Mouse (Mus musculus) neural tube, embryonic 15.5 days (tissue): ENCODE data around the gene Slc35a3. TPM values are rescaled to one million over a fixed set of nuclear protein-coding genes. Genes with fewer than 3 reads are reported as not detected.

Experiments used
- ATAC-seq: fragments of 200-750 bp; cut with Nextera tagmentation; 2 replicates; pipeline ENCODE4 v1.8.0; 2017; ENCODE audit warnings: mild to moderate bottlenecking, moderate TSS enrichment, moderate library complexity; ENCODE audit not compliant: low FRiP score
- H3K27ac ChIP-seq: fragments of 300-500 bp; sonication (generic); replicated peaks from 2 replicates; pipeline ENCODE4 v1.5.1; 2015; ENCODE audit warnings: mild to moderate bottlenecking, inconsistent platforms
- H3K27me3 ChIP-seq: fragments of 300-500 bp; sonication (generic); replicated peaks from 2 replicates; pipeline ENCODE4 v1.6.1; 2015; ENCODE audit warnings: inconsistent platforms
- H3K36me3 ChIP-seq: fragments of 300-500 bp; sonication (generic); 2 replicates; pipeline ENCODE4 v1.6.1; 2015; ENCODE audit warnings: inconsistent platforms
- H3K4me1 ChIP-seq: fragments of 300-500 bp; sonication (generic); 2 replicates; pipeline ENCODE4 v1.6.1; 2015; ENCODE audit warnings: inconsistent platforms
- H3K4me2 ChIP-seq: fragments of 300-500 bp; sonication (generic); 2 replicates; pipeline ENCODE4 v1.6.1; 2015; ENCODE audit warnings: inconsistent platforms, mild to moderate bottlenecking, moderate library complexity
- H3K4me3 ChIP-seq: fragments of 300-500 bp; sonication (generic); replicated peaks from 2 replicates; pipeline ENCODE4 v1.5.1; 2015; ENCODE audit warnings: mild to moderate bottlenecking, inconsistent platforms
- H3K9ac ChIP-seq: fragments of 300-500 bp; sonication (generic); replicated peaks from 2 replicates; pipeline ENCODE4 v1.6.1; 2015; ENCODE audit warnings: mild to moderate bottlenecking, inconsistent platforms
- H3K9me3 ChIP-seq: fragments of 300-500 bp; sonication (generic); replicated peaks from 2 replicates; pipeline ENCODE4 v1.6.1; 2016; ENCODE audit warnings: inconsistent platforms
- WGBS: fragments of 180-500 bp; shearing (Covaris S2); methylation state at CpG from one replicate; pipeline ENCODE4 v1.1.7; 2015; ENCODE audit warnings: mixed read lengths; 5-methylcytosine and 5-hydroxymethylcytosine counted together
- polyA plus RNA-seq: library from polyadenylated mRNA; unstranded; fragments of >200 nt; fragmentation: Nextera tagmentation; extraction: Ambion mirVana; gene quantifications from 2 replicates; pipeline ENCODE4 v1.2.1, GENCODE M21; 2015

The Slc35a3 gene
- polyA plus RNA-seq, 1 experiment from 2014 or later: 7.8 TPM

- Histone ChIP-seq H3K27me3 (no peaks in the 10 kb centered on the region), H3K27ac (no peak overlapping the region), H3K4me2 (no peak overlapping the region), H3K36me3 (no peaks in the 10 kb centered on the region), H3K9me3 (no peaks in the 10 kb centered on the region), H3K4me1 (no peaks in the 10 kb centered on the region), H3K9ac (no peak overlapping the region), H3K4me3 (no peak overlapping the region)
- 58% methylated on average over 10 of the region's 10 CpGs for WGBS
- ATAC-seq: no peak
These were observed 11.2 kb upstream of the Slc35a3 start for GRCm38 (mm10) chr3:116723496-116724481.

GRCm38 (mm10) chr3:116722980-116723379 is 10.3 kb upstream of the Slc35a3 start:
- no peak for ATAC-seq
- Histone ChIP-seq H3K4me3 (no peak overlapping the region), H3K9me3 (no peaks in the 10 kb centered on the region), H3K4me2 (no peak overlapping the region), H3K27ac (no peak overlapping the region), H3K27me3 (no peaks in the 10 kb centered on the region), H3K9ac (no peak overlapping the region), H3K36me3 (no peaks in the 10 kb centered on the region), H3K4me1 (no peaks in the 10 kb centered on the region)
- 84% methylated on average over 4 of the region's 4 CpGs for WGBS

- no peaks in the 10 kb centered on the region for H3K36me3 ChIP-seq
- no peak overlapping the region for H3K9ac ChIP-seq
- ATAC-seq: no peak
- no peak overlapping the region for H3K4me2 ChIP-seq
- WGBS: 64% methylated on average over 3 of the region's 3 CpGs
- no peaks in the 10 kb centered on the region for H3K27me3 ChIP-seq
- H3K9me3 ChIP-seq: no peaks in the 10 kb centered on the region
- no peak overlapping the region for H3K27ac ChIP-seq
- H3K4me1 ChIP-seq: no peaks in the 10 kb centered on the region
- H3K4me3 ChIP-seq: no peak overlapping the region
These were observed 6.3 kb upstream of the Slc35a3 start for GRCm38 (mm10) chr3:116718951-116719350.

GRCm38 (mm10) chr3:116713031-116713430 is 400 bp upstream of the Slc35a3 start:
- Histone ChIP-seq H3K4me1 (peaks cover 16% of the 10 kb centered on the region), H3K36me3 (no peaks in the 10 kb centered on the region), H3K27me3 (0 out of 2 replicates have a peak, but pooled peaks cover 4% of the 10 kb centered on the region), H3K4me3 (peak overlapping the region; percentile 85), H3K9me3 (no peaks in the 10 kb centered on the region), H3K4me2 (peak overlapping the region; percentile 86), H3K27ac (no peak overlapping the region), H3K9ac (peak overlapping the region; percentile 81)
- ATAC-seq: no peak
- WGBS: 34% methylated on average over 5 of the region's 5 CpGs

GRCm38 (mm10) chr3:116711624-116712435 is 801 bp downstream of the Slc35a3 start:
- WGBS: under 1% methylated on average over 80 of the region's 85 CpGs
- H3K4me2 ChIP-seq: peak overlapping the region; percentile 86
- H3K9me3 ChIP-seq: no peaks in the 10 kb centered on the region
- peak overlapping the region; percentile 85 for H3K4me3 ChIP-seq
- H3K4me1 ChIP-seq: peaks cover 16% of the 10 kb centered on the region
- peak overlapping the region; percentile 72 for H3K27ac ChIP-seq
- H3K9ac ChIP-seq: peak overlapping the region; percentile 81
- ATAC-seq: peak; percentile 95
- H3K27me3 ChIP-seq: 0 out of 2 replicates have a peak, but pooled peaks cover 4% of the 10 kb centered on the region
- H3K36me3 ChIP-seq: 0 out of 2 replicates have a peak, but pooled peaks cover 3% of the 10 kb centered on the region

- Histone ChIP-seq H3K36me3 (peaks cover 3% of the 10 kb centered on the region; the same call in 1 of the 2 replicates), H3K4me3 (peak overlapping the region; percentile 85), H3K9me3 (no peaks in the 10 kb centered on the region), H3K9ac (peak overlapping the region; percentile 81; the same call in 1 of the 2 replicates), H3K27ac (no peak overlapping the region), H3K4me2 (peak overlapping the region; percentile 86), H3K4me1 (peaks cover 16% of the 10 kb centered on the region), H3K27me3 (0 out of 2 replicates have a peak, but pooled peaks cover 4% of the 10 kb centered on the region)
- ATAC-seq: no peak
- WGBS: 45% methylated on average over 9 of the region's 9 CpGs
These were observed 1.7 kb downstream of the Slc35a3 start for GRCm38 (mm10) chr3:116710941-116711340.

- H3K9ac ChIP-seq: no peak overlapping the region
- WGBS: 91% methylated on average over 1 of the region's 1 CpGs
- no peak overlapping the region for H3K4me2 ChIP-seq
- ATAC-seq: no peak
- H3K4me1 ChIP-seq: peaks cover under 1% of the 10 kb centered on the region; the same call in 1 of the 2 replicates
- peaks cover 3% of the 10 kb centered on the region; the same call in 1 of the 2 replicates for H3K36me3 ChIP-seq
- H3K9me3 ChIP-seq: no peaks in the 10 kb centered on the region
- no peaks in the 10 kb centered on the region for H3K27me3 ChIP-seq
- H3K27ac ChIP-seq: no peak overlapping the region
- no peak overlapping the region for H3K4me3 ChIP-seq
These were observed 6.9 kb downstream of the Slc35a3 start for GRCm38 (mm10) chr3:116705637-116706204.

GRCm38 (mm10) chr3:116703835-116704234 is 8.8 kb downstream of the Slc35a3 start:
- 90% methylated on average over 5 of the region's 5 CpGs for WGBS
- no peak for ATAC-seq

GRCm38 (mm10) chr3:116702647-116703272 is 9.9 kb downstream of the Slc35a3 start:
- Histone ChIP-seq H3K27me3 (no peaks in the 10 kb centered on the region), H3K9ac (no peak overlapping the region), H3K4me1 (no peaks in the 10 kb centered on the region), H3K36me3 (peaks cover 3% of the 10 kb centered on the region; the same call in 1 of the 2 replicates), H3K9me3 (no peaks in the 10 kb centered on the region), H3K27ac (no peak overlapping the region), H3K4me2 (no peak overlapping the region), H3K4me3 (no peak overlapping the region)
- WGBS: 86% methylated on average over 1 of the region's 1 CpGs
- ATAC-seq: no peak

More at GRCm38 (mm10) chr3:116703835-116704234, 8.8 kb downstream of the Slc35a3 start:
- Histone ChIP-seq H3K4me3 (no peak overlapping the region), H3K27me3 (no peaks in the 10 kb centered on the region), H3K36me3 (peaks cover 3% of the 10 kb centered on the region; the same call in 1 of the 2 replicates), H3K4me1 (no peaks in the 10 kb centered on the region), H3K27ac (no peak overlapping the region), H3K9ac (no peak overlapping the region), H3K9me3 (no peaks in the 10 kb centered on the region), H3K4me2 (no peak overlapping the region)

GRCm38 (mm10) chr3:116701601-116702000 is 11.0 kb downstream of the Slc35a3 start:
- Histone ChIP-seq H3K4me2 (no peak overlapping the region), H3K27ac (no peak overlapping the region), H3K4me1 (no peaks in the 10 kb centered on the region), H3K9ac (no peak overlapping the region), H3K36me3 (no peaks in the 10 kb centered on the region; the same call in 1 of the 2 replicates), H3K9me3 (no peaks in the 10 kb centered on the region), H3K27me3 (no peaks in the 10 kb centered on the region), H3K4me3 (no peak overlapping the region)
- no peak for ATAC-seq
- WGBS: 98% methylated on average over 4 of the region's 4 CpGs

- H3K4me3 ChIP-seq: no peak overlapping the region
- no peak for ATAC-seq
- no peaks in the 10 kb centered on the region for H3K4me1 ChIP-seq
- no peaks in the 10 kb centered on the region for H3K9me3 ChIP-seq
- no peak overlapping the region for H3K27ac ChIP-seq
- H3K4me2 ChIP-seq: no peak overlapping the region
- no peak overlapping the region for H3K9ac ChIP-seq
- peaks cover 2% of the 10 kb centered on the region; the same call in 1 of the 2 replicates for H3K36me3 ChIP-seq
- no peaks in the 10 kb centered on the region for H3K27me3 ChIP-seq
- 65% methylated on average over 2 of the region's 2 CpGs for WGBS
These were observed 13.8 kb downstream of the Slc35a3 start for GRCm38 (mm10) chr3:116698786-116699185.
